Mouse (Mus musculus) liver, embryonic 16.5 days (tissue): ENCODE results near the gene Alkbh7. TPM values are rescaled to one million over a fixed set of nuclear protein-coding genes. Genes with fewer than 3 reads are reported as not detected.
A peak's percentile ranks its signal among the peaks of the same experiment; 100 is the strongest.

Experiments used
- ATAC-seq: fragments of 200-750 bp; cut with Nextera tagmentation; 2 replicates; pipeline ENCODE4 v1.8.0; 2017; ENCODE audit warnings: low read depth, mild to moderate bottlenecking, moderate number of reproducible peaks, moderate library complexity
- H3K27ac ChIP-seq: fragments of 300-500 bp; sonication (generic); 2 replicates; pipeline ENCODE4 v1.5.1; 2014; ENCODE audit warnings: mild to moderate bottlenecking, low read length
- H3K27me3 ChIP-seq: fragments of 300-500 bp; sonication (generic); 2 replicates; pipeline ENCODE4 v1.6.1; 2014; ENCODE audit warnings: low read depth, low read length, mixed read lengths; ENCODE audit not compliant: control insufficient read depth, insufficient read depth
- H3K36me3 ChIP-seq: fragments of 300-500 bp; sonication (generic); 2 replicates; pipeline ENCODE4 v1.6.1; 2014; ENCODE audit warnings: mild to moderate bottlenecking; ENCODE audit not compliant: control insufficient read depth, insufficient read depth
- H3K4me1 ChIP-seq: fragments of 300-500 bp; sonication (generic); 2 replicates; pipeline ENCODE4 v1.6.1; 2014; ENCODE audit warnings: low read depth, low read length, mixed read lengths; ENCODE audit not compliant: control insufficient read depth
- H3K4me2 ChIP-seq: fragments of 300-500 bp; sonication (generic); 2 replicates; pipeline ENCODE4 v1.6.1; 2014; ENCODE audit warnings: low read depth, low read length, mixed read lengths
- H3K4me3 ChIP-seq: fragments of 300-500 bp; sonication (generic); 2 replicates; pipeline ENCODE4 v1.5.1; 2014; ENCODE audit warnings: low read depth, mild to moderate bottlenecking, low read length
- H3K9ac ChIP-seq: fragments of 300-500 bp; sonication (generic); 2 replicates; pipeline ENCODE4 v1.6.1; 2014; ENCODE audit warnings: low read depth, low read length
- H3K9me3 ChIP-seq: fragments of 300-500 bp; sonication (generic); replicated peaks from 2 replicates; pipeline ENCODE4 v1.6.1; 2016; ENCODE audit warnings: low read length; ENCODE audit not compliant: control insufficient read depth
- WGBS: fragments of 180-500 bp; shearing (Covaris S2); extraction: QIAGEN DNeasy Blood & Tissue Kit; methylation state at CpG from one replicate; pipeline ENCODE4 v1.1.7; 2014; ENCODE audit not compliant: insufficient replicate concordance; 5-methylcytosine and 5-hydroxymethylcytosine counted together
- polyA plus RNA-seq: library from polyadenylated mRNA; unstranded; fragments of >200 nt; fragmentation: Nextera tagmentation; extraction: Ambion mirVana; gene quantifications from 2 replicates; pipeline ENCODE4 v1.2.1, GENCODE M21; 2015

Alkbh7 gene
- polyA plus RNA-seq, 1 experiment from 2014 or later: 15.9 TPM

GRCm38 (mm10) chr17:57032854-57033253 is 35.7 kb downstream of the Alkbh7 start:
- 75% methylated on average over 4 of the region's 4 CpGs for WGBS
- Histone ChIP-seq H3K9me3 (no peaks in the 10 kb centered on the region), H3K27ac (no peak overlapping the region), H3K4me1 (peaks cover 34% of the 10 kb centered on the region), H3K4me3 (no peak overlapping the region), H3K9ac (no peak overlapping the region; the same call in 1 of the 2 replicates), H3K4me2 (peak overlapping the region; percentile 96), H3K36me3 (peaks cover 9% of the 10 kb centered on the region), H3K27me3 (no peaks in the 10 kb centered on the region)
- ATAC-seq: no peak

- H3K4me2 ChIP-seq: no peak overlapping the region
- no peaks in the 10 kb centered on the region for H3K36me3 ChIP-seq
- peaks cover 6% of the 10 kb centered on the region; the same call in 1 of the 2 replicates for H3K27me3 ChIP-seq
- no peaks in the 10 kb centered on the region for H3K9me3 ChIP-seq
- no peaks in the 10 kb centered on the region for H3K4me1 ChIP-seq
- ATAC-seq: no peak
- WGBS: 34% methylated on average over 8 of the region's 8 CpGs
- H3K4me3 ChIP-seq: no peak overlapping the region
- no peak overlapping the region for H3K9ac ChIP-seq
- no peak overlapping the region for H3K27ac ChIP-seq
These were observed 41.8 kb downstream of the Alkbh7 start for GRCm38 (mm10) chr17:57038978-57039377.

GRCm38 (mm10) chr17:57041554-57041953 is 44.4 kb downstream of the Alkbh7 start, which contains the start of gene Slc25a41:
Slc25a41 (minus strand) TSS chr17:57041654.
- Histone ChIP-seq H3K27ac (no peak within 1 kb of the TSS), H3K9ac (no peak within 1 kb of the TSS), H3K4me2 (no peak within 1 kb of the TSS), H3K9me3 (no peaks in the 10 kb centered on the region), H3K4me1 (no peaks in the 10 kb centered on the region), H3K4me3 (no peak within 1 kb of the TSS), H3K27me3 (peaks cover 6% of the 10 kb centered on the region; the same call in 1 of the 2 replicates), H3K36me3 (no peaks in the 10 kb centered on the region)
- 54% methylated on average over 8 of the region's 8 CpGs for WGBS
- no peak for ATAC-seq

- ATAC-seq: no peak
- Histone ChIP-seq H3K9me3 (no peaks in the 10 kb centered on the region), H3K27me3 (no peaks in the 10 kb centered on the region), H3K4me2 (no peak overlapping the region), H3K4me1 (no peaks in the 10 kb centered on the region), H3K4me3 (no peak overlapping the region), H3K9ac (no peak overlapping the region), H3K27ac (no peak overlapping the region), H3K36me3 (peaks cover 3% of the 10 kb centered on the region)
- 44% methylated on average over 5 of the region's 5 CpGs for WGBS
These were observed 50.3 kb downstream of the Alkbh7 start for GRCm38 (mm10) chr17:57047406-57047805.

GRCm38 (mm10) chr17:57048816-57049215 is 51.7 kb downstream of the Alkbh7 start:
- Histone ChIP-seq H3K9ac (no peak overlapping the region), H3K4me1 (no peaks in the 10 kb centered on the region), H3K9me3 (no peaks in the 10 kb centered on the region), H3K4me2 (no peak overlapping the region), H3K4me3 (no peak overlapping the region), H3K27ac (no peak overlapping the region), H3K36me3 (peaks cover 8% of the 10 kb centered on the region), H3K27me3 (no peaks in the 10 kb centered on the region)
- 52% methylated on average over 3 of the region's 3 CpGs for WGBS
- no peak for ATAC-seq

Other genes with a start within 250 kb of the Alkbh7 start
- gene Nrtn, start 239.8 kb upstream of the Alkbh7 start, polyA plus RNA-seq: 0.49 and 1.0 TPM in 2 replicates
- 11.4 and 12.2 TPM in 2 replicates for gene Dus3l, start 232.6 kb upstream of the Alkbh7 start, polyA plus RNA-seq
- 0.42 and 0.44 TPM in 2 replicates for gene Prr22, start 227.1 kb upstream of the Alkbh7 start, polyA plus RNA-seq
- 12.4 and 12.6 TPM in 2 replicates for gene Rfx2, start 166.3 kb upstream of the Alkbh7 start, polyA plus RNA-seq
- gene Acsbg2, start 122.9 kb upstream of the Alkbh7 start, polyA plus RNA-seq: not detected in 2 replicates
- gene 1700061G19Rik, start 121.9 kb upstream of the Alkbh7 start, polyA plus RNA-seq: 0.02 and 0.05 TPM in 2 replicates
- gene Mllt1, start 61.9 kb upstream of the Alkbh7 start, polyA plus RNA-seq: 6.2 and 7.6 TPM in 2 replicates
- gene Acer1, start 15.2 kb upstream of the Alkbh7 start, polyA plus RNA-seq: not detected in 2 replicates
- gene Clpp, start 7.0 kb upstream of the Alkbh7 start, polyA plus RNA-seq: 62.4 and 62.7 TPM in 2 replicates
- gene Pspn, start 2.7 kb downstream of the Alkbh7 start, polyA plus RNA-seq: not detected in 2 replicates
- gene Gtf2f1, start 13.9 kb downstream of the Alkbh7 start, polyA plus RNA-seq: 45.4 and 47.0 TPM in 2 replicates
- 0.13 and 0.21 TPM in 2 replicates for gene Gm17949, start 14.1 kb downstream of the Alkbh7 start, polyA plus RNA-seq
- 9.6 and 11.1 TPM in 2 replicates for gene Khsrp, start 34.2 kb downstream of the Alkbh7 start, polyA plus RNA-seq
- not detected in 2 replicates for gene Slc25a41, start 44.3 kb downstream of the Alkbh7 start, polyA plus RNA-seq
- gene Crb3, start 61.8 kb downstream of the Alkbh7 start, polyA plus RNA-seq: 12.1 and 13.1 TPM in 2 replicates
- 4.4 and 7.0 TPM in 2 replicates for gene Slc25a23, start 62.5 kb downstream of the Alkbh7 start, polyA plus RNA-seq
- gene Dennd1c, start 81.2 kb downstream of the Alkbh7 start, polyA plus RNA-seq: 4.0 and 4.3 TPM in 2 replicates
- 0.36 and 0.60 TPM in 2 replicates for gene Tubb4a, start 90.4 kb downstream of the Alkbh7 start, polyA plus RNA-seq
- 0.48 and 0.67 TPM in 2 replicates for gene Tnfsf9, start 108.0 kb downstream of the Alkbh7 start, polyA plus RNA-seq
- not detected in 2 replicates for gene Cd70, start 152.4 kb downstream of the Alkbh7 start, polyA plus RNA-seq
- 1.3 and 1.4 TPM in 2 replicates for gene Tnfsf14, start 196.8 kb downstream of the Alkbh7 start, polyA plus RNA-seq
- gene C3, start 230.8 kb downstream of the Alkbh7 start, polyA plus RNA-seq: 494 and 609 TPM in 2 replicates